Mouse (Mus musculus) midbrain, embryonic 14.5 days (tissue): ENCODE results near the gene Dock2. TPM values are rescaled to one million over a fixed set of nuclear protein-coding genes. Genes with fewer than 3 reads are reported as not detected.

Experiments
- ATAC-seq: fragments of 200-750 bp; cut with Nextera tagmentation; 2 replicates; pipeline ENCODE4 v1.8.0; 2017; ENCODE audit warnings: moderate number of reproducible peaks, moderate library complexity; ENCODE audit not compliant: low FRiP score, low TSS enrichment
- DNase-seq: peaks from one replicate; pipeline ENCODE4 v3.0.0-alpha.2; 2015
- H3K27ac ChIP-seq: fragments of 300-500 bp; sonication (generic); replicated peaks from 2 replicates; pipeline ENCODE4 v1.5.1; 2014; ENCODE audit warnings: mild to moderate bottlenecking, low read depth, low read length, moderate library complexity
- H3K27me3 ChIP-seq: fragments of 300-500 bp; sonication (generic); 2 replicates; pipeline ENCODE4 v1.6.1; 2014; ENCODE audit warnings: low read length, control low read depth, mixed read lengths; ENCODE audit not compliant: control insufficient read depth, insufficient read depth
- H3K36me3 ChIP-seq: fragments of 300-500 bp; sonication (generic); 2 replicates; pipeline ENCODE4 v1.6.1; 2014; ENCODE audit warnings: low read length, control low read depth; ENCODE audit not compliant: control insufficient read depth, insufficient read depth
- H3K4me1 ChIP-seq: fragments of 300-500 bp; sonication (generic); 2 replicates; pipeline ENCODE4 v1.6.1; 2014; ENCODE audit warnings: mild to moderate bottlenecking, antibody characterized with exemption, low read length, control low read depth; ENCODE audit not compliant: control insufficient read depth, insufficient read depth
- H3K4me2 ChIP-seq: fragments of 300-500 bp; sonication (generic); 2 replicates; pipeline ENCODE4 v1.6.1; 2014; ENCODE audit warnings: mild to moderate bottlenecking, low read length, moderate library complexity
- H3K4me3 ChIP-seq: fragments of 300-500 bp; sonication (generic); replicated peaks from 2 replicates; pipeline ENCODE4 v1.5.1; 2014; ENCODE audit warnings: low read depth, low read length
- H3K9ac ChIP-seq: fragments of 300-500 bp; sonication (generic); replicated peaks from 2 replicates; pipeline ENCODE4 v1.6.1; 2014; ENCODE audit warnings: mild to moderate bottlenecking, low read length, moderate library complexity
- H3K9me3 ChIP-seq: fragments of 300-500 bp; sonication (generic); 2 replicates; pipeline ENCODE4 v1.6.1; 2016; ENCODE audit warnings: low read length, control low read depth, mixed read lengths; ENCODE audit not compliant: control insufficient read depth
- WGBS: fragments of 180-500 bp; shearing (Covaris S2); extraction: QIAGEN DNeasy Blood & Tissue Kit; methylation state at CpG from one replicate; pipeline ENCODE4 v1.1.7; 2014; 5-methylcytosine and 5-hydroxymethylcytosine counted together
- polyA plus RNA-seq: library from polyadenylated mRNA; unstranded; fragments of >200 nt; fragmentation: Nextera tagmentation; extraction: Ambion mirVana; gene quantifications from 2 replicates; pipeline ENCODE4 v1.2.1, GENCODE M21; 2014

Gene Dock2
- polyA plus RNA-seq, 1 experiment from 2014 or later: 0.51 TPM

DNA sequence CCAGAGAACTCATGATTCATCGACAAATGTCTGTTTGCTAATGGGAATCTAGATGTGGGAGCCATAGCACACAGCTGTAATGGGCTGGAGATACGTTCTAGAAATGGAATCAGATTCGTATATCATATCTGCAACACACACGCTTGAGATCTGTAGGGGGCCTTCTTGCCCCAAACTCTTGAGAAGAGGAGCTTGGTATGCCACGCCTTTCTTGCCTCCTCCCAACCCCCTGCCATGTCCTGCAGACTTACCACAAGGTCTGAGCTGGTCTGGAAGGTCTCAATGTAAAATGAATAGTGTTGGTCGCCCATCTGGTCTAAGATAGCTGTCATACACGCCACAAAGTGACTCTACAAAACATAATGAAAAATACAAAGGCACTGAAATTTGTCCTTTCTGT, 471.5 kb downstream of the Dock2 start:
- no peak for DNase-seq
- Histone ChIP-seq H3K27me3 (peaks cover 16% of the 10 kb centered on the region; the same call in 1 of the 2 replicates), H3K4me1 (peaks cover 19% of the 10 kb centered on the region), H3K36me3 (no peaks in the 10 kb centered on the region), H3K9ac (no peak overlapping the region), H3K4me2 (no peak overlapping the region), H3K9me3 (no peaks in the 10 kb centered on the region), H3K4me3 (no peak overlapping the region), H3K27ac (no peak overlapping the region)
- no peak for ATAC-seq
- WGBS: 83% methylated on average over 7 of the region's 7 CpGs

DNA sequence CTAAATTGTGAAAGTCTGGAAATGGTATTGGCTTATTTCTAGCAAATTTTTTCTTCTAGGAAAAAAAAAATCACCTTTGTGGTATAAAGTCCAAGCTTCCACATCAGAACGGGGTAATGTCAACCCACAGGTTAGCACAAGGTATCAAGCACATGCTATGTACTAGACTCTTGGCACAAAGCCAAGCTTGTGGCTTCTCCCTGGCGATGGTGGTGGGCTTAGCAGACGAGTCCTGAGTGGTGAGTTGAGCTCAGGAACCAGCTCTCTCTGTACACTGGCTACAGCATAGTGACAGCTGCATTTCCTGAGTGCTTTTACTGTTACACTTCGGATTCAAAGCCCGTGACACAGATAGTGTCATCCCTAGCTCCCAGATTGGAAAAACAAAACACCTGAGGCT, 472.0 kb downstream of the Dock2 start:
- peaks cover 16% of the 10 kb centered on the region; the same call in 1 of the 2 replicates for H3K27me3 ChIP-seq
- no peak overlapping the region for H3K4me2 ChIP-seq
- WGBS: 62% methylated on average over 5 of the region's 5 CpGs
- H3K9me3 ChIP-seq: no peaks in the 10 kb centered on the region
- no peak overlapping the region for H3K27ac ChIP-seq
- H3K9ac ChIP-seq: no peak overlapping the region
- H3K4me3 ChIP-seq: no peak overlapping the region
- ATAC-seq (no peak), DNase-seq (no peak)
- H3K36me3 ChIP-seq: no peaks in the 10 kb centered on the region
- H3K4me1 ChIP-seq: peaks cover 14% of the 10 kb centered on the region; the same call in 1 of the 2 replicates

DNA sequence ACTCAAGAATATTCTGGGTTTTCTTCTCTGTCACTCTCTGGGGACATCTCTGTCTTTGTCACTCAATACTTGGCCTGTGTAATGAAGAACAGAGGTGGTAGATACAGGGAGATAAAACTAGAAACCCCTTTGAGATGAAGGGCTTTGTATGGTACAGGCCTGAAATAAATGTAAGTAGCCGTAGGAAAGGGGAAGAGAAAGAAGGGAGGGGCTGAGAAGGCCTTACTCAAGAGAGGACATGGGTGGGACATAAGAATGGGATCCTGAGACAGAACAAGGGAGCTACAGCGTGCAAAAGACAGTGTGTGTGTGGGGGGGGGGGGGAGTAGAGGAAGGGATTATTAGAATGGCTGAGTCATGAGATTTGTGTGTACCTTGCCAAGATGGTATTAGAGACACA, 474.3 kb downstream of the Dock2 start:
- DNase-seq (no peak), ATAC-seq (no peak)
- Histone ChIP-seq H3K4me3 (no peak overlapping the region), H3K27me3 (peaks cover 16% of the 10 kb centered on the region; the same call in 1 of the 2 replicates), H3K27ac (no peak overlapping the region), H3K36me3 (no peaks in the 10 kb centered on the region), H3K4me2 (no peak overlapping the region), H3K9me3 (no peaks in the 10 kb centered on the region), H3K9ac (no peak overlapping the region), H3K4me1 (no peaks in the 10 kb centered on the region)
- WGBS: 60% methylated on average over 2 of the region's 2 CpGs

DNA sequence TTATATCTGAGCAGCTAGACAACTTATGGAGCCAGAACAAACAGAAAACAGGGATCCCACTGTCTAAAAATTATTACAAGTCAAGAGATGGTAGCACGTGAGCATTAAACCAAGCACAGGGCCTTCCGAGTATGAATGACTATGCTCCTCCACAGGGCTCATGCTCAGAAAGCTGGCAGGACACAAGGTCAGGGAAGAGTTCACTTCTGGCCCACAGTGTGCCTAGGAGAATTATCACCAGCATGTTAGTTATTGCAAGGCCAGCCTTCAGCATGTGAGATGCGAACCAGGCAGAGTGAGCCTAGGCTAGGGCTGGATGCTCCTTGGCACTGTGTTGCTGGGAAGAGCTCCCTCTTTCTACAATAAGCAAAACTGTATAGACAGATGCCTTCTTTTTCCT, 475.0 kb downstream of the Dock2 start:
- Histone ChIP-seq H3K27ac (no peak overlapping the region), H3K9me3 (no peaks in the 10 kb centered on the region), H3K9ac (no peak overlapping the region), H3K36me3 (no peaks in the 10 kb centered on the region), H3K4me2 (no peak overlapping the region), H3K27me3 (peaks cover 11% of the 10 kb centered on the region; the same call in 1 of the 2 replicates), H3K4me1 (no peaks in the 10 kb centered on the region), H3K4me3 (no peak overlapping the region)
- ATAC-seq (no peak), DNase-seq (no peak)
- 96% methylated on average over 3 of the region's 3 CpGs for WGBS

DNA sequence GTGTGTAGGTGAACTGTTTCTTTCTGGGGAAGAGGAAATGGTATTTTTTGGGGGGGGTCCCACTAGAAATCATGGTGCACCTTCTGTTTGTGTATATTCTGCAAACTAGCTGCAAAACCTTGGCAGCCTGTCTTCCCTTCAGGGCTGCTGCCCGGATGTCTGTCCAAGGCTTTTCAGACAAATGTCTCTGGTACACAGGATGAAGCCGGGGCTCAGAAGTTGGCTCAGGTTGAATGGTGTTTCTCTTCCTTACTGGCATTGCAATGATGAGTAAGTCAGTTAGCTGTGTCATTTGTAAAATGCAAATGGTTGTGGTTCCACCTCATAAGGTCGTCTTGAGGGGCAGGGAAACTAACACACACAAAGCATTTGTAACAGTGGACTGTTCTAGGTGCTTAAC, 477.5 kb downstream of the Dock2 start:
- ATAC-seq: no peak
- H3K4me1 ChIP-seq: no peaks in the 10 kb centered on the region
- H3K27ac ChIP-seq: no peak overlapping the region
- no peaks in the 10 kb centered on the region for H3K9me3 ChIP-seq
- no peaks in the 10 kb centered on the region for H3K27me3 ChIP-seq
- no peak overlapping the region for H3K4me3 ChIP-seq
- DNase-seq: no peak
- no peak overlapping the region for H3K4me2 ChIP-seq
- H3K36me3 ChIP-seq: no peaks in the 10 kb centered on the region
- 85% methylated on average over 3 of the region's 3 CpGs for WGBS
- H3K9ac ChIP-seq: no peak overlapping the region

DNA sequence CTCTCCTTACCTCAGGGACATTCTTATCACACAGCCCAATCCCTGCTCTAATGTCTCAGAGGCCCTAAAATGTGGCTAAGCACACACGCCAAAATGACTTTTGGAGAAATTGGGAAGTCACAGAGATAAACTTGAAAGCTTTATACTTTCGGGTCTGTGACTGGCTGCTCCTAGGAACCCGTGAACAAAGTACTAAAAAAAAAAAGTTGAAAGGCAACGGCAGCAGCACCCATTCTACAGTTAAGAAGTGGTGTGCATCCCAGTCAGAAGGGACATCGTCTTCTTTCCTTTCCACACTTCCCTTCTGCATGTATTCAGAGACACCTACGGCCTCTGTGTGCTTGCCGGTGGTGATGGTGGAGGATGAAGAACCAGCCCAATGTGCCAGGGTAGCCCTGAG, 483.6 kb downstream of the Dock2 start:
- Histone ChIP-seq H3K36me3 (no peaks in the 10 kb centered on the region), H3K9ac (no peak overlapping the region), H3K27ac (no peak overlapping the region), H3K4me2 (no peak overlapping the region), H3K4me1 (peaks cover 9% of the 10 kb centered on the region), H3K9me3 (no peaks in the 10 kb centered on the region), H3K4me3 (no peak overlapping the region), H3K27me3 (no peaks in the 10 kb centered on the region)
- ATAC-seq: no peak
- 93% methylated on average over 7 of the region's 7 CpGs for WGBS
- no peak for DNase-seq

DNA sequence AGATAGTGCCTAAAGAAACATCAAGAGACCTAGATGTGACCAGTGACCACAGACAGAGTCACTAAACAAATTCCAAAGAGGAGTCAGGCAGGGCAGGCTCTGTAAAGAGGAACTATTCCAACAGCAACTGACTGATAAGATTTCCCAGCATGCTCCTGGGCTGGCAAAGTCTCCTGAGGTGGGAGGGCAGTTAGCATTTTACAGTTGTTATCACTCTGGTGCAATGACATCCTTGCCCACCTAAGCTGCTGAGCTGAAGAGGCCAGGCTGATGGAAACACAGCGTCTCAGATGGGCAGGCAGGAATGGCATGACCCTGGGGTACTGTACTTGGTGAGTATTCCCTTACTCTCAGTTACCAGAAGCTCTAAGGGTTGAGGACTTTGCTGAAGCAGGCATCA, 484.1 kb downstream of the Dock2 start:
- Histone ChIP-seq H3K9me3 (no peaks in the 10 kb centered on the region), H3K9ac (no peak overlapping the region), H3K27ac (no peak overlapping the region), H3K4me3 (no peak overlapping the region), H3K27me3 (no peaks in the 10 kb centered on the region), H3K4me2 (no peak overlapping the region), H3K36me3 (no peaks in the 10 kb centered on the region), H3K4me1 (peaks cover 9% of the 10 kb centered on the region)
- ATAC-seq (no peak), DNase-seq (no peak)
- WGBS: 95% methylated on average over 1 of the region's 1 CpGs

DNA sequence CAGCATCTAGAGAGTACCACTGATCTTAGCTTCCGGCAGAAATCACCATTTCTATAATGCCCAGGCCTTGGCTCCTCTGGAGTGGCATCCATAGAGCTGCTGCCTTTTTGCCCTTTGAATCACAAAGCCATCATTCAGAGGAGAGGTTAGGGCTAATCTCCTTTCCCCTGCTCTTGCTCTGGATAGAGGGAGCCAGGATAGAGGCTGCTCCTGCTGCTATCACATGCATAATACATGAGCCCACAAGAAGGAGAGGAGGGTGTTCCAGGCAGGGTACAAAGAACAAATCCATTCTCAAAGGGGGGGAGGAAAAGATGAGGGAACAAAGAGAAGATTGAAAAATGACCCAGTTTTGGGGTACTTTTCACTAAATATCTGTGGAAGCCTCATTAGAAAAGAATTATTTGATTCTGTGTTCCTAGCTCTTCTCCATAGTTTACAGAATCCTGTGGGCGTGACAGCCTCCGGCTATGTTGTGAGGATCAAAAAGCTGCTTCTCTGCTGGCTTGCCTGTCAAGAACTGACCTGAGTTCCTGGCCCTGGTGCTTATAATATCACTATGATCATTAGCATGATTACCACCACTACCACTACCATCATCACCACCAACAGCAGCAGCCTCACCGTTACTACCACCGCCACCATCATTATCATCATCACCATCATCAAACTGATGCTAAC, 485.9 kb downstream of the Dock2 start:
- WGBS: 25% methylated on average over 5 of the region's 5 CpGs
- Histone ChIP-seq H3K4me1 (peaks cover 9% of the 10 kb centered on the region), H3K27ac (peak overlapping the region; percentile 55), H3K36me3 (no peaks in the 10 kb centered on the region), H3K9me3 (no peaks in the 10 kb centered on the region), H3K9ac (no peak overlapping the region), H3K27me3 (no peaks in the 10 kb centered on the region), H3K4me3 (no peak overlapping the region), H3K4me2 (no peak overlapping the region)
- peak; percentile 92 for ATAC-seq
- peak; percentile 77 for DNase-seq

DNA sequence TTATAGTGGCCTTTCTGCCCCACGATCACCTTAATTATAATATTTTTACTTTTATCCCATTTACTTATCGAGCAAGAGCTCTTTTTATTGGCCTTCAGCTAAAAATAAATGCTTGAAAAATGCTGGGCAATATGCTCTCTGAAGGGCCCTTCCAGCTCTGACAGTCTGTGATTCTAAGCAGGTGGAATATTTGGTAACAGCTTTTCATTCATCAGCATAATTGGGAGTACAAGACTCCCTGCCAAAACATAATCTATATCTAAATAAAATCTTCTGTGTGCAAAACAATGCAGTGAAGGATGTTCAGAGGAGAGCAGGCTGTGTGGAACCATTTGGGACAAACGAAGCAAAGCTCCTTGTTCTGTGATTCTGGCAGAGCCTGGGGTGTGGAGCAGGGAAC, 492.4 kb downstream of the Dock2 start:
- Histone ChIP-seq H3K9ac (no peak overlapping the region), H3K9me3 (no peaks in the 10 kb centered on the region), H3K36me3 (no peaks in the 10 kb centered on the region), H3K4me3 (no peak overlapping the region), H3K27me3 (no peaks in the 10 kb centered on the region), H3K4me2 (no peak overlapping the region), H3K27ac (no peak overlapping the region), H3K4me1 (peaks cover 8% of the 10 kb centered on the region; the same call in 1 of the 2 replicates)
- no peak for DNase-seq
- ATAC-seq: no peak
- 54% methylated on average over 3 of the region's 3 CpGs for WGBS
